Mouse (Mus musculus) brown adipose tissue, adult 24 weeks (tissue): ENCODE measurements at regions not wholly inside any gene's neighbourhood (a gene's known extent, or its start where the extent isn't known, plus 50 kb on each side); places are given as distances from the start of the nearest gene placed in this dataset.

Experiments used
- H3K27ac ChIP-seq: fragments of 200-500 bp; replicated peaks from 2 replicates; pipeline ENCODE4 v1.5.1; 2012; ENCODE audit warnings: low read depth, mild to moderate bottlenecking, low read length
- H3K4me1 ChIP-seq: fragments of 200-500 bp; 2 replicates; pipeline ENCODE4 v1.6.1; 2012; ENCODE audit warnings: low read length, mixed read lengths; ENCODE audit not compliant: control insufficient read depth, insufficient read depth, insufficient read length
- H3K4me3 ChIP-seq: fragments of 200-500 bp; 2 replicates; pipeline ENCODE4 v1.5.1; 2012; ENCODE audit warnings: low read depth, mild to moderate bottlenecking, low read length, moderate library complexity; ENCODE audit not compliant: insufficient read depth

GRCm38 (mm10) chr2:144161852-144162251 lies 108.6 kb upstream of the Mgme1 start:
- Histone ChIP-seq H3K4me3 (no peak overlapping the region), H3K27ac (0 out of 2 replicates have a peak overlapping the region, but pooled peaks have one; percentile 37), H3K4me1 (peaks cover 3% of the 10 kb centered on the region; the same call in 1 of the 2 replicates)

DNA sequence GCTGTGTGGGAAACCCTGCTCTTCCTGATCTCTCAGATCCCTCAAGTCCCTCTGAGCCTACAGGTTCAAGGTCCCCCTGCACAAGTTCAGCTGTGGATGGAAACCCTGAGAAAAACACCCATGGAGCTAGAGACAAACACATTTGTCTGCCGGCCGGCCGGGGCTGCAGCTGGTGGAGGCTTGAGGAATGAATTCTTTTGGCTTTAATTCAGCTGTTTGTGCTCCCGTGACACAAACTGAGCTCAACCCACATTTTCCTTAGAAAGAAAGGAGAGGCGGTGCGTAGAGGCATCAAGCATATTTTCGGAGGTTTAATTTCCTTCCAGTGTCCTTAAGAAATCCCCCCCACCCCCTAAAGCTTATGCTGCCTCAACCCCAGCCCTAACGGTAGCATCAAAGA lies 106.4 kb upstream of the Mgme1 start:
- H3K27ac ChIP-seq, result peak overlapping the region; percentile 55; the same call in 1 of the 2 replicates
- H3K4me3 ChIP-seq, result no peak overlapping the region
- H3K4me1 ChIP-seq, result peaks cover 3% of the 10 kb centered on the region; the same call in 1 of the 2 replicates

DNA sequence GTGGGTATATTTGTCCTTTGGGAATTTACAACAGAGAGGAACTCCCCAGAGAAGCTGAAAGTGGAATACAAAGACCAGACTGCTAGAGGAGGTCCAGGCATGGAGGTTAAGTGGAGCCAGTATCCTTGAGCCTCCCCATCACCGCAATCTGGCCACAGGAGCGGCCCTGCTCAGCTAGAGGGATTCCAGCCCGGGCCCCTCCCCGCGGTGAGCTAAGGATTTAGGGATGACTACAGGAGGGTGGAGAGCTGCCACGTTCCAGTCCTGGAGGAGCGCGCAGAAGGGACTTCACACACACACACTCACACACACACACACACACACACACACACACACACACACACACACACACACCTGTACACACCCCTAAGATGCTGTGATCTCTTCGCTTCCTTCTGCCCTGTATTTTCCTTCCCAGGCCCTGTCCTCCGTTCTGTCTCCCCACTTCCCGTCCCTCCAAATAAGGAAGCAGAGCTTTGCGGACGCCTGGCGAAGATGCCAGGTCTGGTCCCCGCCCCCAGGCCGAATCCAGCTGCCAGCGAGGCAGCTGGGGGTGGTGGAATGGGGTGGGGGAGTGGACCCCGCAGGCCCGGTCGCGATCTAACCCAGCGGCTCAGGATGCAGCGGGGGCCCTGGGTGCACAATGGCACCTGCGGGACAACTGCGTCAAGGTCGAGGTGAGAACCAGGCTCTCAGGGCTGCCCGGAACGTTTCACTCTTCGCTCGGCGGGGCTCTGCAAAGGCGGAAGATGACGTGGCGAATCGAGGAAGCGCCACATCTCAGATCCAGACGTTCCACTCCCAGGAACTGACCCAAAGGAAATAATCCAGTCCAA lies 105.3 kb upstream of the Mgme1 start:
- peak overlapping the region; percentile 94 for H3K27ac ChIP-seq
- H3K4me1 ChIP-seq, result peaks cover 3% of the 10 kb centered on the region; the same call in 1 of the 2 replicates
- peak overlapping the region; percentile 81 for H3K4me3 ChIP-seq

- Histone ChIP-seq H3K4me3 (peak overlapping the region; percentile 81), H3K4me1 (peaks cover 3% of the 10 kb centered on the region; the same call in 1 of the 2 replicates), H3K27ac (peak overlapping the region; percentile 94)
Measured at GRCm38 (mm10) chr2:144166102-144166750, 104.2 kb upstream of the Mgme1 start.

- Histone ChIP-seq H3K4me3 (no peak overlapping the region), H3K4me1 (peaks cover 5% of the 10 kb centered on the region; the same call in 1 of the 2 replicates), H3K27ac (no peak overlapping the region)
Measured at GRCm38 (mm10) chr2:144169576-144170178, 100.8 kb upstream of the Mgme1 start.

- Histone ChIP-seq H3K27ac (no peak overlapping the region), H3K4me1 (peaks cover 4% of the 10 kb centered on the region), H3K4me3 (peak overlapping the region; percentile 50)
Measured at GRCm38 (mm10) chr2:144172100-144172770, 98.2 kb upstream of the Mgme1 start.

DNA sequence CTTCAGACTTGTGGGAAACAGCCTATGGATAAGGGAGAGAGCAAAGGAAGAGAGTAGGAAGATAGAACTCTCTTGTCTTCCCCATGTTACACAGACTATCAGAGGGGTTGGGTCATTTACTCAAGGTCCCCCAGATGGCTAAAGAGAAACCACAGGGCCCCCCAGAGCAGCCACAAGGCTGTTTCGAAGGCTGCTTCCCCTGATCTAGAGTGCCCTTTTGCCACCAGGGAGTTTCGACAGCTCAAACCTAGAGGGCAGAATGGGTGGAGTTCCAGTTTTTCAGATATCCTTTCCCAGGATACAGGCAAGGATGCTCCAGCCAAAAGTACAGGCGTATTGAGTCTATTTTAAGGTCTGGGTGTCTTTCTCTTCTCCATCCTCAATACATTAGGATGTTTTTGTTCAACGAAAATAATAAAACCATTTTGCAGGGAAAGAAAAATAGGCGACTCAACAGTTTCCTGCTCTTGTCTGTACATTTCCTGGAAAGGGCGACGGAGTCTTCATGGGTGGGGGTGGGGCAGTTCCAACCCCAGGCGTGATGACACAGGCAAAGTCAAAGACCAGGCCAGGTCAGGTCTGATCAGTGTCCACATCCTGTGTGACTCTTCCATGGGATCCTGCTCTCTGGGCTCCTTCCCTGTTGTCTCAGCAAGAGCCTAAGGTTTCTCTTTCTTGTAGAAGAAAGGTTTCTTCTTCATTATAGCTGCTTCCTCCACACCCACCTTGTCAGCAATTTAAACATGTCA lies 96.9 kb upstream of the Mgme1 start:
- Histone ChIP-seq H3K4me1 (peaks cover 4% of the 10 kb centered on the region), H3K27ac (no peak overlapping the region), H3K4me3 (no peak overlapping the region)

GRCm38 (mm10) chr2:144174366-144175035 lies 96.0 kb upstream of the Mgme1 start:
- Histone ChIP-seq H3K4me1 (peaks cover 4% of the 10 kb centered on the region), H3K27ac (no peak overlapping the region), H3K4me3 (no peak overlapping the region)

GRCm38 (mm10) chr2:144176508-144177170 lies 93.8 kb upstream of the Mgme1 start:
- peaks cover 4% of the 10 kb centered on the region for H3K4me1 ChIP-seq
- H3K27ac ChIP-seq, result no peak overlapping the region
- no peak overlapping the region for H3K4me3 ChIP-seq

DNA sequence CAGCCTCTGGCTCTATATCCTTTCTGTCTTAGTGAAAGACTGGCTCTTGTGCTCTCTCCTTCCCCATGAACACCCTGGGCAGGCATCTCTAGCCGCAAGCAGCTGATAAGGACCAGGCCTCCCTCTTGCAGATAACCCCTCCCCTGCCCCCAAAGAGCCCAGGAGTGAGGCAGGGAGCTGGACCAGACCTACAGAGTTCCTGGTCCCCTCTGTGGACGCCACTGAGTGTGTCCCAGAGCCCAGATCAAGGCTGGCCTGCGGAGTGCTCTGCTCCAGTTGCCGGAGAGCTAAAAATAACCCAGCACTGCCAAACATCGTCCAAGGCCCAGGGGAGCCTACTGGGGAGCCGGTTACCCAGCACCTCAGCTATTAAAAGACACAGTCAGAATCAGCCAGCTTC lies 93.2 kb upstream of the Mgme1 start:
- Histone ChIP-seq H3K27ac (no peak overlapping the region), H3K4me1 (peaks cover 4% of the 10 kb centered on the region), H3K4me3 (no peak overlapping the region)

- Histone ChIP-seq H3K4me1 (peaks cover 4% of the 10 kb centered on the region), H3K27ac (no peak overlapping the region), H3K4me3 (no peak overlapping the region)
Measured at GRCm38 (mm10) chr2:144177920-144178319, 92.5 kb upstream of the Mgme1 start.

GRCm38 (mm10) chr2:144182108-144182507 lies 88.4 kb upstream of the Mgme1 start:
- Histone ChIP-seq H3K27ac (no peak overlapping the region), H3K4me1 (peaks cover 8% of the 10 kb centered on the region), H3K4me3 (no peak overlapping the region)

DNA sequence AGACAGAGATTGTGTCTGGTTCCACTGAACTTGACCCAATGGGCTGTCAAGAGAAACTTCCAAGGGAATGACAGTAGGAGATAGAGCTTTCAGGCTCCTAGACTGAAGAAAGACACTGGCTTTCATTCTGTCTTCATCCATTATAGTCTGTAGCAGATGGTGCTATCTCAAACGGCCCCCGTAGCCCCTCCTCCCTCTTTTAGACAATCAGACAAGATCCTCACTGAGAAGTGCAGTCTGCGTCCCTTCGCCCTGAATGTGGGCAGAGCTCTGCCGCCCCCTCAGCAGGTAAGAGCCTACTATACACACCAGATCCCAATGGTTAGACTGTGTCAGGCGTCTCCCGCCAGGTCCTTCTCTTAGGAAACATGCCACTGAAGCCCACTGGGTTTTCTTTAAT lies 87.9 kb upstream of the Mgme1 start:
- Histone ChIP-seq H3K4me1 (peaks cover 6% of the 10 kb centered on the region), H3K27ac (no peak overlapping the region), H3K4me3 (no peak overlapping the region)
